Mouse (Mus musculus) thymus, adult 2 months (tissue): ENCODE data around the gene Tmed10.

Experiments
- CTCF ChIP-seq: fragments of 200-500 bp; IDR thresholded peaks from 2 replicates; pipeline ENCODE4 v1.5.1; 2012; ENCODE audit warnings: mild to moderate bottlenecking, control low read depth, low read length, moderate library complexity, borderline replicate concordance; ENCODE audit not compliant: control insufficient read depth, poor library complexity, insufficient read depth; ENCODE audit errors: extremely low read depth
- POLR2A ChIP-seq: fragments of 200-500 bp; IDR thresholded peaks from 2 replicates; pipeline ENCODE4 v1.6.1; 2012; ENCODE audit warnings: mild to moderate bottlenecking, low read length, control low read depth, moderate library complexity; ENCODE audit not compliant: control insufficient read depth, poor library complexity, insufficient read depth; ENCODE audit errors: extremely low read depth

GRCm38 (mm10) chr12:85339947-85340346 lies 34.7 kb downstream of the Tmed10 start:
- no peak for TF ChIP-seq POLR2A
- TF ChIP-seq CTCF = no peak
